Mouse (Mus musculus) stomach, embryonic 16.5 days (tissue): Measurements from ENCODE around the gene Rab3b. TPM values are rescaled to one million over a fixed set of nuclear protein-coding genes. Genes with fewer than 3 reads are reported as not detected.
"Not testable (repeated sequence)": the region's sequence is repeated elsewhere in the genome, so short reads cannot be mapped to it uniquely, and the experiment has no call there.

Source experiments
- ATAC-seq: fragments of 200-750 bp; cut with Nextera tagmentation; 2 replicates; pipeline ENCODE4 v1.8.0; 2017; ENCODE audit warnings: moderate number of reproducible peaks, moderate TSS enrichment; ENCODE audit not compliant: insufficient read depth, low FRiP score
- H3K27ac ChIP-seq: fragments of 300-500 bp; sonication (generic); 2 replicates; pipeline ENCODE4 v1.5.1; 2014; ENCODE audit warnings: low read length
- H3K27me3 ChIP-seq: fragments of 300-500 bp; sonication (generic); 2 replicates; pipeline ENCODE4 v1.6.1; 2014; ENCODE audit warnings: low read length, control low read depth, mixed read lengths; ENCODE audit not compliant: control insufficient read depth, insufficient read depth
- H3K36me3 ChIP-seq: fragments of 300-500 bp; sonication (generic); 2 replicates; pipeline ENCODE4 v1.6.1; 2014; ENCODE audit warnings: low read length; ENCODE audit not compliant: control insufficient read depth, insufficient read depth
- H3K4me1 ChIP-seq: fragments of 300-500 bp; sonication (generic); 2 replicates; pipeline ENCODE4 v1.6.1; 2014; ENCODE audit warnings: low read length, control low read depth, mixed read lengths; ENCODE audit not compliant: control insufficient read depth, insufficient read depth
- H3K4me2 ChIP-seq: fragments of 300-500 bp; sonication (generic); 2 replicates; pipeline ENCODE4 v1.6.1; 2014; ENCODE audit warnings: low read depth, low read length, mixed read lengths
- H3K4me3 ChIP-seq: fragments of 300-500 bp; sonication (generic); replicated peaks from 2 replicates; pipeline ENCODE4 v1.5.1; 2014; ENCODE audit warnings: mild to moderate bottlenecking, low read length
- H3K9ac ChIP-seq: fragments of 300-500 bp; sonication (generic); 2 replicates; pipeline ENCODE4 v1.6.1; 2014; ENCODE audit warnings: low read length
- H3K9me3 ChIP-seq: fragments of 300-500 bp; sonication (generic); replicated peaks from 2 replicates; pipeline ENCODE4 v1.6.1; 2016; ENCODE audit warnings: low read length, control low read depth; ENCODE audit not compliant: control insufficient read depth
- WGBS: fragments of 180-500 bp; shearing (Covaris S2); extraction: QIAGEN DNeasy Blood & Tissue Kit; methylation state at CpG from one replicate; pipeline ENCODE4 v1.1.7; 2014; 5-methylcytosine and 5-hydroxymethylcytosine counted together
- polyA plus RNA-seq: library from polyadenylated mRNA; unstranded; fragments of >200 nt; fragmentation: Nextera tagmentation; extraction: Ambion mirVana; gene quantifications from 2 replicates; pipeline ENCODE4 v1.2.1, GENCODE M21; 2015

Gene Rab3b
- polyA plus RNA-seq, 1 experiment from 2014 or later = 10.3 TPM

DNA sequence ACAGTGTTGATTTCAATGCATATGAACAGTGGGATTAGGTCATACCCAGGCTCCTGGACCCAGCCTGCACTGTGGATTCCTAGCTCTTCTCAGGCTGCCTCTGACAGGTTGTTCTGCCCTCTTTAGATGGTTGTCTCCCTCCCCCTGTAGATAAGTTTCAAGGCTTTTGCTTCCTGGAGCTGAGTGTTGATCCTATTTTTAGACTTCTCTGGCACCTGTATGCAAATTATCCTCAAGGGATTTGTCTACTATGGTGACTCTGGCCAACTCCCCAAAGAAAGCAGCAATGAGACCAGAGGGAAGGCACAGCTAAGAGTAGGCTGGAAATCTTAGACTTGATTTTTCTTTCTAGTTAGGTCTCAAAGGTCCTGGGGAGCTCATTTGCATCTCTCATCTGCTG lies 28.6 kb downstream of the Rab3b start:
- Histone ChIP-seq H3K36me3 (no peaks in the 10 kb centered on the region), H3K4me3 (no peak overlapping the region), H3K4me1 (peaks cover 4% of the 10 kb centered on the region), H3K27ac (peak overlapping the region; percentile 37; the same call in 1 of the 2 replicates), H3K9ac (no peak overlapping the region), H3K9me3 (no peaks in the 10 kb centered on the region), H3K27me3 (no peaks in the 10 kb centered on the region), H3K4me2 (no peak overlapping the region)
- peak; percentile 78 for ATAC-seq

DNA sequence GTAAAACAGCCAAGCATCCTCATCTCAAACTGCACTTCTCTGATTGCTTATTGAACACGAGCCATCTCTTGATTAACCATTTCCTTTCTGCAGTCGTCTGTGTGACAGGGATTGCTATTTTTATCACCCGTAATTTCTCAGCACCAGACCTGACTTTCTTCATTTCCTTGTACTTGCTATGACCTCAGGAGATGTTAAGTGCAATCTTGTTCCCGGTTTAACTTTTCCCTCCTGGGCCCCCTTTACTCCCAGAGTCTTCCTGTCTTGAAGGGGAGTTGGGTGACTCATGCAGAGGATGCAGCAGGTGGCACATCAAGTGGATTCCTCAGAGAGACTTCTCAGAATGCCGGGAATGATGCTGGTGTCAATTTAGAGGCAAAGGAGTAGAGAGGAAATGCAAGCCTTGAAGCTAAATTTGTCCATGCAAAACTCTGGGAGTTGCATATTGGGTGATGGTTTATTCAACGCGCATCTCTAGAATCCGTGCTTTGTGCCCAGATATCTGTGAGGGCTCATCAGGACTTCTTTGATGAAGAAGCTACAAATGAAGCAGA lies 31.1 kb downstream of the Rab3b start:
- Histone ChIP-seq H3K9me3 (no peaks in the 10 kb centered on the region), H3K27me3 (no peaks in the 10 kb centered on the region), H3K27ac (no peak overlapping the region), H3K4me3 (no peak overlapping the region), H3K4me2 (no peak overlapping the region), H3K9ac (no peak overlapping the region), H3K4me1 (peaks cover 4% of the 10 kb centered on the region), H3K36me3 (no peaks in the 10 kb centered on the region)
- no peak for ATAC-seq
- 60% methylated on average over 8 of the region's 8 CpGs for WGBS

DNA sequence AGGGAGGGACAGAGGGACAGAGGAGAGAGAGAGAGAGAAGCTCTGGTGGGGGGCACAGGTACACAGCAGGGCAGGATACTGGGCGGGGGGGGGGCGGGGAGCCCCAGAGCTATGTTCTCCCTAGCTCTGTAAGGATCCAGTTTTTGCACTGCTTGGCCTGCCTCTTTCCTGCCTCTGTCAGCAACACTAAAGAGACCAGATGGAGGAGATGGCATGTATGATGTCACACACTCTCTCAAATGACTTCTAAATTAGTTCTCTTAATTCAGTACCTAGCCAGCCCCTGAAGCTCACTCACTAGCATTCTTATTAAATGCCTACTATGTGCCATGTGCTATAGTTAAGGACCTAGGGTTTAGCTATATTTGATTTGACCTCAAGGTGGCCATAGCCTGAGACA lies 33.0 kb downstream of the Rab3b start:
- Histone ChIP-seq H3K4me1 (peaks cover 4% of the 10 kb centered on the region), H3K27ac (no peak overlapping the region), H3K27me3 (no peaks in the 10 kb centered on the region), H3K4me3 (no peak overlapping the region), H3K4me2 (no peak overlapping the region), H3K9ac (no peak overlapping the region), H3K9me3 (no peaks in the 10 kb centered on the region), H3K36me3 (no peaks in the 10 kb centered on the region)
- WGBS = 63% methylated on average over 2 of the region's 2 CpGs
- no peak for ATAC-seq

GRCm38 (mm10) chr4:108913180-108913579 lies 34.3 kb downstream of the Rab3b start:
- Histone ChIP-seq H3K9ac (no peak overlapping the region), H3K4me1 (no peaks in the 10 kb centered on the region; the same call in 1 of the 2 replicates), H3K9me3 (no peaks in the 10 kb centered on the region), H3K27ac (no peak overlapping the region), H3K4me3 (no peak overlapping the region), H3K4me2 (no peak overlapping the region), H3K27me3 (no peaks in the 10 kb centered on the region), H3K36me3 (no peaks in the 10 kb centered on the region)
- no peak for ATAC-seq
- 79% methylated on average over 2 of the region's 2 CpGs for WGBS

- H3K27ac ChIP-seq = no peak overlapping the region
- ATAC-seq = no peak
- H3K4me3 ChIP-seq = no peak overlapping the region
- WGBS = 48% methylated on average over 6 of the region's 6 CpGs
- H3K9me3 ChIP-seq = no peaks in the 10 kb centered on the region
- no peaks in the 10 kb centered on the region; the same call in 1 of the 2 replicates for H3K4me1 ChIP-seq
- no peaks in the 10 kb centered on the region for H3K36me3 ChIP-seq
- H3K9ac ChIP-seq = no peak overlapping the region
- no peaks in the 10 kb centered on the region for H3K27me3 ChIP-seq
- H3K4me2 ChIP-seq = no peak overlapping the region
Observed at GRCm38 (mm10) chr4:108914391-108914790, 35.5 kb downstream of the Rab3b start.

GRCm38 (mm10) chr4:108915101-108915500 lies 36.2 kb downstream of the Rab3b start:
- Histone ChIP-seq H3K27me3 (no peaks in the 10 kb centered on the region), H3K4me2 (no peak overlapping the region), H3K27ac (no peak overlapping the region), H3K9ac (no peak overlapping the region), H3K36me3 (no peaks in the 10 kb centered on the region), H3K4me1 (no peaks in the 10 kb centered on the region), H3K9me3 (no peaks in the 10 kb centered on the region), H3K4me3 (no peak overlapping the region)
- WGBS = 54% methylated on average over 11 of the region's 11 CpGs
- ATAC-seq = no peak

- ATAC-seq = peak; percentile 74; the same call in 1 of the 2 replicates
- Histone ChIP-seq H3K9me3 (no peaks in the 10 kb centered on the region), H3K36me3 (no peaks in the 10 kb centered on the region), H3K27ac (peak overlapping the region; percentile 9; the same call in 1 of the 2 replicates), H3K4me3 (no peak overlapping the region), H3K4me1 (no peaks in the 10 kb centered on the region), H3K27me3 (no peaks in the 10 kb centered on the region), H3K9ac (no peak overlapping the region), H3K4me2 (no peak overlapping the region)
- 54% methylated on average over 3 of the region's 3 CpGs for WGBS
Observed at GRCm38 (mm10) chr4:108917654-108918053, 38.8 kb downstream of the Rab3b start.

DNA sequence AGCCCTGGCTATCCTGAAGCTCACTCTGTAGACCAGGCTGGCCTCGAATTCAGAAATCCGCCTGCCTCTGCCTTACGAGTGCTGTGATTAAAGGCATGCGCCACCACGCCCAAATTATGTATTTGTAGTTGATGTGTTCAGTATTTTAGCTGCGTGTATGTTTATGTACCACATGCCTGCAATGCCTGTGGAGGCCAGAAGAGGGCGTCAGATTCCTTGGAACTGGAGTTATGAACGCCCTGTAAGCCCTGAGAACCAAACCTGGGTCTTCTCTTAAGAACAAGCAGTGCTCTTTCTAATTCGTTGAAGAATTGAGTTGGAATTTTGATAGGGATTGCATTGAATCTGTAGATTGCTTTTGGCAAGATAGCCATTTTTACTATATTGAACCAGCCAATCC lies 49.1 kb downstream of the Rab3b start:
- not testable (repeated sequence) for H3K9ac ChIP-seq, ATAC-seq
- WGBS = 82% methylated on average over 9 of the region's 9 CpGs

GRCm38 (mm10) chr4:108933163-108933562 lies 54.3 kb downstream of the Rab3b start:
- H3K27ac ChIP-seq = no peak overlapping the region
- H3K4me2 ChIP-seq = no peak overlapping the region
- no peaks in the 10 kb centered on the region for H3K9me3 ChIP-seq
- H3K36me3 ChIP-seq = no peaks in the 10 kb centered on the region
- WGBS = 63% methylated on average over 1 of the region's 1 CpGs
- no peak for ATAC-seq
- no peak overlapping the region for H3K9ac ChIP-seq
- no peak overlapping the region for H3K4me3 ChIP-seq
- H3K4me1 ChIP-seq = no peaks in the 10 kb centered on the region
- H3K27me3 ChIP-seq = no peaks in the 10 kb centered on the region

More for the DNA sequence above, 49.1 kb downstream of the Rab3b start:
- H3K4me3 ChIP-seq, H3K4me2 ChIP-seq, H3K27ac ChIP-seq, H3K4me1 ChIP-seq, H3K36me3 ChIP-seq, H3K27me3 ChIP-seq, H3K9me3 ChIP-seq: not testable (repeated sequence)
